Mouse (Mus musculus) B cell, adult 2 months (primary cell): Measurements from ENCODE around the gene Zdbf2.
"Not testable (repeated sequence)": the region's sequence is repeated elsewhere in the genome, so short reads cannot be mapped to it uniquely, and the experiment has no call there.

Source experiments
- DNase-seq, 2 experiments: peaks; one replicate each; pipeline ENCODE4 v3.0.0; 2022

Zdbf2 gene

DNA sequence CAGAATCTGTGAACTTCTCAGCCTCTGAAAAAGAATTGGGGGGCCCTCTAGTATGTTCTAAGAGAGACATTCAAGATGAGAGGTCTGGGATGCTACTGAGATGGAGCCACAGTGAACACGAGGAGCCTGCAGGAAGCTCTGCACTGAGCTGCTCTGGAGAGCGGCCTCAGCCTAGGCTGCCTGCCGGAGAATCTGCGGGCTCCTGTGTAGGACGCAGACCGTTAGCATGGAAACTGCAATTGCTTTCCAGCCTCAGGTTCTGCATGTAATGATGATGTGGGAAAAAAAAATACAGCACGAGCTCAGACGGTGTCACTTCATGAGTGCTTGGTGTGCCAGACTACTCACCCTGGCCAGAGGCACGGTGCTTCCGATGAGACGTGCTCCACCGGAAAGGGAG lies 6.9 kb upstream of the Zdbf2 start:
- DNase-seq: no peak

DNA sequence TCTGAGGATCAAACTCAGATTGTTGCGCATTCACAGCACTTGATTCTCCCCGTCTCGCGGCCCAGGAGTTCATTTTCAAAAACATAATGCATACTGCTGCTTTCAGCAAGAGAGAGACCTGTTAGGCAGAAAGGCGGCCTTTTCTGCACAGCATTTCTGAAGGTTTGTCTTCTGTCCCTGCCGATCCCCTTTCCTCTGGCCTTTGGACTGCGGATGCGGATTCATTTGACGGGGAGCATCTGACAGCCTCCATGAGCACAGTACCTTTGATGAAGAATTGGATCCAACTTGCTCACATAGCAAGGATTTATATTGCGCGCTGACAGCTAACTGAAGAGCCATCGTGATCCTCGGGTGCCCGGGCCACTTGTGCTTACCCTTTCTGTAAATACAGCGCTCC lies 6.3 kb upstream of the Zdbf2 start:
- DNase-seq: no peak

DNA sequence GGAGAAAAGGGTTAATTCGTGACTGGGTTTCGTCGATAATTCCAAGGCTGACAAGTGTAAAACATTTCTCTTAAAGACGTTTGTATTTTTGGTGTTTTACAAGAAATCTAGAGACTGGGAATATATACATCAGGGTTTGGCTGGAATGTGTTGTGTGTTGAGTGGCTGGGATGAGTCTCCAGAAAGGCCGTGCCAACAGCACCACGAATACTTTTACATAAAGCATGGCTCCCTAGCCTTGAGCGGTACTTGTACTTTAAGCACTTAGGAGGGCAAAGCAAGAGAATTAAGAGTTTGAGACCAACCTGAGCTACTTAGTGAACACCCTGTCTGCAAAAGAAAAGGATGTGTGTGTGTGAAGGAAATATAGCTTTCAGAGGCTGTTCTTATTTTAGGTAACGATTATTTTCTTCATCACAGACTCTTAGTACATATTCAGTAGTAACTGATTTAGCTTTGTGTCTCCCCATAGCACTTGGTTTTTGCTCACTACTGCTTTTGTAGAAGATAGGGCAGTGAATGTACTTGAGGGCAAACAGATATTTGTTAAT lies 865 bp upstream of the Zdbf2 start:
- DNase-seq: no peak

DNA sequence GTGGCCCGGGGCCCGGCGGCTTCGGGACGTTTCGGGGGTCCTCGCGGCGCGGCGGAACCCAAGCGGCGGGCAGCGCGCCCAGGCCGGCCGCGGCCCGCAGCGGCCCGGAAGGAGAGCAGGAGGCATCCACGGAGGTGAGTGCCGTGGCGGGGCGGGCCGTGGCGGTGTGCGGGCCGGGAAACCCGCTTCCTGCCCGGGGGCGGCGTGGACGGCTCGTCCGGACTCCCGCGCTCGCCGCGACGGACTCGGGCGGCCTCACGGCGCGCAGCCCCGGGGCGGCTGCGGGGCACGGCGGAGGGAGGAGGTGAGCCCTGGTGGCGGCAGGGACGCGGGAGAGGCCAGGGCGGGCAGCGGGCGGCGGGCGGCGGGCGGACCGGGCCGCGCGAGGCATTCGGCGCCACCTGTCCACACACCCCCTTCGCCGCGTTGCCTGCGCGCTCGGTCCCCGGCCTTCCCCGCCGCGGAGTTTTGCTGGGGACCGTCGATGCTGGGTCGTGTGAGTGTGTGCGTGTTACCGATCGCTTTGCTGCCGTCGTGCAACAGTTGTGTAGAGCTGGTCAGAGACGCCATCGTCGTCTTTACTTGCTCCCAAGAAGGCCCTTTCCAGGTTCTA lies 380 bp downstream of the Zdbf2 start:
- DNase-seq: no peak

DNA sequence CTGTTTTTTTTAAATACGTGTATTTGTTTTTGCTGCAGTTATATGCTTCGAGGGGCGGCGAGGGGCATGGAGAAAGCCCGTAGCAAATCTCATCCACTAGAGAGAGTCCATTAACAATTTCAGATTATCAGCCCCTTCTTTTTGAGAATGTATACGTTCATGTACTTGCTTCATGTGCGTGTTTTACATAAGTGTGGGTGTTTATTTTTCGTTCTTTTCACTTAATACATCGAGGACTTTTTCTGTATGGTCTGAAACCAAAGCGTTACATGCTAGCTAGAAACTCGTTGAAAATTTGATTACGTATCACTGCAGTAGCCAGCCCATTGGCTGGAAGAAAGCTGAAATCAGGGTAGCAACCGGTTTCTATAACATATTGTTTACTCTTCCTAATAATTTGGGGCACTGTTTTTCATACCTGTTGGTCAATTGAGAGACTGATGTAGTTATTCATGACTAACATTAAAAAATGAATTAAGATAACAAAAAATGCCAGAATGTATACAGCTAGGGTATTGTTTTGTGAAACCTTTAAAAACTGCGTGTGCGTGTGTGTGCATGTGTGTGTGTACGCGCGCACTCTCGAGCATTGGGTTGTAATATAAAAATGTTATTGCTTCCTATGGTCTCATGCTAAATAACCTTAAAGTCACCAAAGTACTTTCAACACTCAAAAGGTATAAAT lies 1.1 kb downstream of the Zdbf2 start:
- no peak for DNase-seq

DNA sequence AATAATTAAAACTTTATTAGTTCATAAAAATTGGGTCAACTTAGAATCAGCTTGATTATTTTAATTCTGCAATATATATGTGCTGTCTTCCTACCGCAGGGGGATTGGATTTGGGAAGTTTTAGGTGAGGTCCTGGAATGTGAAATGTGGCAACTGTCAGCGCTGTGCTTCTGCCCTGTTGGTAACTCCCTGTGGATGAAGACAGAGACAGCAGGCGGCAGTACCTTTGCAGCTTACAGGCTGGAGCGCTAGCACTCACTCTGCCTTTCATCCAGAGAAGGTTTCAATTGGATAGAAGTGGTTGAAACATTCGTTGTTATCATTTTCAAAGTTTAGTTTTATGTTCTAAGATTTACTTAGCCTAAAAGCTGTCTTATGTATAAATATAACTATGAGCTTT lies 5.0 kb downstream of the Zdbf2 start:
- DNase-seq: no peak

DNA sequence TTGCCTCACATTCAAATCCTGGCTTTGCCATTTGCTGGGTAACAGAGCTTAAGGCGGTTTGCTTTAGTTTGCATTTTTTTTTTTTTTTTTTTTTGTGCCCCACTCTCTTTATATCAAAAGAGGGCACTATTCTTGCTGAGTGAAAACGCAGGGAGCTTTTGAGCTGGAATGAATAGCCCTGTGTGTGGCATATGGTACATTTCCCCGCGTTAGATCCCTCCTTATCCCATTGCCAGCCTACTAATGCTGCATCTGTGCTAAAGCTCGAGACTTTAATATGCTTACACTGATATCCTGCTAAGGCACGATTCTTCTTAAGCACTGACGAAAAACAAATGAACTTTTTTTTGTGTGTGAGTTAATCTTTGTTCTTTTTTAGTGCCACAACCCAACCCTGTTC lies 20.9 kb downstream of the Zdbf2 start:
- no peak for DNase-seq

DNA sequence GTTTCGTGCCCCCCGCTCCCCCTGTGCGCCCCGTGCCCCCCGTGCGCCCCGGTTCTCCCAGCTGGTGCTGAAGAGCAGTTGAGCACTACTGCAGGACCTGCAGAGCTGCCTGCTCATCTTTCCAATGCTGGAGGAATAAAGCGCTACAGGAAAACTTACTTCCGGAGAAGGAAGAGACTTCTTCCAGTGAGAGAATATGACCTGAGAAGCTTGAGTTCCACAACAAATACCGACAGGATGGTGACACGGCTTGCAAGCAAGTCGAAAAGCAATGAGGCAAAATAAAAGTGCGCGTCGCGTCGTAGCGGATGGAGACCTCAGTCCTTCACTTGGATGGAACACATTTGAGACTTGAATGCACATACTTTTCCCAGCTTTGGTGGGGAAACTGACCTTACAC lies 36.6 kb downstream of the Zdbf2 start:
- DNase-seq: no peak

DNA sequence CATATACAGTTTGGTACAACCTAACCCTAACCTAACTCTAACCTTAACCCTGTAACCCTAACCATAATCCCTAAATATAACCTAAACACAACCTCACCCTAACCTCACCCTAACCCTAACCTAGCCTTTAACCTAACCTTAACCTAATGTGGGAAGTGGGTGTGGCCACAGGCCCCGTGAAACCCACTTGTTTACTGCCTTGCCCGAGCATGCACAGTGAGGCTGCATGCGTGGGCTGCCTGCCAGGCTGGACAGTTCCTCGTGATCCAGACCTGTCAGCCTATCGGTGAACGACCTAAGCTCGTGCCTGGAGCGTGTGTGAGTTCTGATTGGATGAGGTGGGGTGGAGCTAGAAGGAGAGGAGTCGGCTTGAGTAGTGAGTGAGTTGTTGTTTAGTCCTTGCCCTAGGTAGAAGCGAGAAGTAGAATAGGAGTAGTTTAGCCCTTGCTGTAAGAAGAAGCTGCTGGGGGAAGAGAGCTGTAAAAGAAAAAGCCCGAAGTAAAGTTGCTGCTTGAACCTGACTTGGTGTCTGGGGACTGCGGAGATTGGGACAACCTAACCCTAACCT lies 50.6 kb downstream of the Zdbf2 start:
- DNase-seq: not testable (repeated sequence)
